Mouse (Mus musculus): ENCODE measurements around the gene Cyld. TPM values are rescaled to one million over a fixed set of nuclear protein-coding genes. Genes with fewer than 3 reads are reported as not detected.

Gene Cyld
- total and polyA plus RNA-seq, 3 experiments = 7.2 to 7.8 TPM; not detected in 1

DNA sequence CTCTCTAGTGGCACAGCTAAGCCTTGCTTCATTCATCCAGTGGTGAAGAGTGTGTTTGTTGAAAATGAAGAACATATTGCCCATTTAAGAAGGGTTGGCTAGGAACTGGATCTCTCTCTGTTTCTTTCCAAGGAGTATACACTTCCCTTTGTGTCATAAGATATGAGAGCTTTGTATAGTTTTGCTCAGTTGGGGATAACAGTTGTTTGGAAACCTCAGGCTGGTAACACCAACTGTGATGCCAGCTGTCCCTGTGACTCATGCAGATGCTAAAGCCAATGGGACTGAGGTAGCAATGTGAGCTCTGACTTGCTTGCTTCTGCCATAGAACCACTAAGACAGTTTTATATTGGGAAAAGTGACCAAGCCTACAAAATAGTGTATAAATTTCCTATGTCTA lies 41.5 kb upstream of the Cyld start:
- H3K36me3 ChIP-seq (ENCODE audit: control insufficient read depth in 1 of 2, insufficient read depth in 2 of 2, low read length in 2 of 2) = no peaks in the 10 kb centered on the region
- TF ChIP-seq ZMIZ1 (IDR thresholded peaks at IDR 0.05; ENCODE audit: low read depth, low read length) (no peak), CHD2 (IDR thresholded peaks at IDR 0.05; ENCODE audit: low read length) (no peak), GABPA (IDR thresholded peaks at IDR 0.05; ENCODE audit: low read depth, low read length) (no peak), POLR2AphosphoS5 (IDR thresholded peaks at IDR 0.05; ENCODE audit: borderline replicate concordance, low read depth, low read length) (no peak), MXI1 (IDR thresholded peaks at IDR 0.05; ENCODE audit: low read depth, low read length) (no peak), BHLHE40 (IDR thresholded peaks at IDR 0.05; ENCODE audit: borderline replicate concordance, low read depth, low read length) (no peak), TAL1 (IDR thresholded peaks at IDR 0.05; ENCODE audit: low read length) (no peak), ELF1 (IDR thresholded peaks at IDR 0.05; ENCODE audit: low read depth, low read length) (no peak), TBP (IDR thresholded peaks at IDR 0.05; ENCODE audit: low read depth, low read length) (no peak), GATA1 (IDR thresholded peaks at IDR 0.05; ENCODE audit: low read depth, low read length) (no peak)

GRCm38 (mm10) chr8:88659873-88660272 lies 37.0 kb upstream of the Cyld start:
- no peak for DNase-seq (ENCODE audit: low read depth, low spot score)
- Histone ChIP-seq H3K36me3 (ENCODE audit: control insufficient read depth in 1 of 2, insufficient read depth in 2 of 2, low read length in 2 of 2) (peaks cover 0 to 4% of the 10 kb centered on the region in 2 experiments; a peak in 1 of 4 replicates), H3K4me3 (ENCODE audit: control insufficient read depth in 1 of 2, insufficient read depth in 1 of 2, low read depth in 2 of 2, low read length in 2 of 2) (no peak overlapping the region), H3K9me3 (replicated peaks; ENCODE audit: insufficient read depth, low read length) (no peaks in the 10 kb centered on the region; the same call in 1 of the 2 replicates), H3K9ac (ENCODE audit: control insufficient read depth, low read depth, low read length, poor library complexity, severe bottlenecking) (no peak overlapping the region), H3K4me1 (ENCODE audit: control insufficient read depth in 1 of 2, insufficient read depth in 2 of 2, low read length in 2 of 2) (peaks cover 8 to 10% of the 10 kb centered on the region in 2 experiments), H3K27me3 (ENCODE audit: control insufficient read depth in 1 of 2, insufficient read depth in 2 of 2, low read length in 2 of 2) (no peaks in the 10 kb centered on the region), H3K79me2 (ENCODE audit: control insufficient read depth, insufficient read depth, low read length, poor library complexity) (no peaks in the 10 kb centered on the region), H3K27ac (ENCODE audit: control insufficient read depth, low read depth, low read length) (no peak overlapping the region)
- TF ChIP-seq NRF1 (IDR thresholded peaks at IDR 0.05; ENCODE audit: insufficient read depth, low read depth, low read length, poor library complexity, severe bottlenecking) (no peak), ZNF384 (IDR thresholded peaks at IDR 0.05; ENCODE audit: low read depth, low read length) (no peak), USF1 (IDR thresholded peaks at IDR 0.05; ENCODE audit: low read depth, low read length) (no peak), TAL1 (IDR thresholded peaks at IDR 0.05; ENCODE audit: low read length) (no peak), MAX (IDR thresholded peaks at IDR 0.05; ENCODE audit: low read length) (no peak), TCF12 (IDR thresholded peaks at IDR 0.05; ENCODE audit: low read depth, low read length) (no peak), JUND (IDR thresholded peaks at IDR 0.05; ENCODE audit: low read depth, low read length) (no peak), RCOR1 (IDR thresholded peaks at IDR 0.05; ENCODE audit: low read depth, low read length) (no peak), POLR2AphosphoS2 (IDR thresholded peaks at IDR 0.05; ENCODE audit: low read length) (no peak), NELFE (IDR thresholded peaks at IDR 0.05; ENCODE audit: low read depth, low read length) (no peak), USF2 (IDR thresholded peaks at IDR 0.05; ENCODE audit: borderline replicate concordance in 1 of 2, insufficient read depth in 1 of 2, low read depth in 1 of 2, low read length in 2 of 2) (no peak), MEF2A (IDR thresholded peaks at IDR 0.05; ENCODE audit: extremely low read depth, insufficient replicate concordance, low read depth, low read length, poor library complexity, severe bottlenecking) (no peak), SIN3A (IDR thresholded peaks at IDR 0.05; ENCODE audit: low read length) (no peak), MYC (IDR thresholded peaks at IDR 0.05; ENCODE audit: low read depth, low read length) (no peak)

More for the DNA sequence above, 41.5 kb upstream of the Cyld start:
- Histone ChIP-seq H3K4me1 (ENCODE audit: control insufficient read depth in 1 of 2, insufficient read depth in 2 of 2, low read length in 2 of 2) (no peaks in the 10 kb centered on the region), H3K79me2 (ENCODE audit: control insufficient read depth, insufficient read depth, low read length, poor library complexity) (no peaks in the 10 kb centered on the region), H3K27ac (ENCODE audit: control insufficient read depth, low read depth, low read length) (no peak overlapping the region), H3K9ac (ENCODE audit: control insufficient read depth, low read depth, low read length, poor library complexity, severe bottlenecking) (no peak overlapping the region), H3K27me3 (ENCODE audit: control insufficient read depth in 1 of 2, insufficient read depth in 2 of 2, low read length in 2 of 2) (no peaks in the 10 kb centered on the region), H3K4me3 (ENCODE audit: control insufficient read depth in 1 of 2, insufficient read depth in 1 of 2, low read depth in 2 of 2, low read length in 2 of 2) (no peak overlapping the region), H3K9me3 (replicated peaks; ENCODE audit: insufficient read depth, low read length) (no peaks in the 10 kb centered on the region; the same call in 1 of the 2 replicates)
- DNase-seq (ENCODE audit: low read depth, low spot score) = no peak

Measured in MEL (cell line).